Mouse (Mus musculus) hindlimb bud, embryonic 11.5 days (tissue): ENCODE measurements at regions not wholly inside any gene's neighbourhood (a gene's known extent, or its start where the extent isn't known, plus 50 kb on each side); places are given as distances from the start of the nearest gene placed in this dataset.
A peak's percentile ranks its signal among the peaks of the same experiment; 100 is the strongest.
"Not testable (repeated sequence)": the region's sequence is repeated elsewhere in the genome, so short reads cannot be mapped to it uniquely, and the experiment has no call there.

Source experiments
- DNase-seq: peaks from one replicate; pipeline ENCODE4 v3.0.0-alpha.2; 2012; ENCODE audit warnings: low read depth, low spot score; ENCODE audit errors: extremely low spot score

DNA sequence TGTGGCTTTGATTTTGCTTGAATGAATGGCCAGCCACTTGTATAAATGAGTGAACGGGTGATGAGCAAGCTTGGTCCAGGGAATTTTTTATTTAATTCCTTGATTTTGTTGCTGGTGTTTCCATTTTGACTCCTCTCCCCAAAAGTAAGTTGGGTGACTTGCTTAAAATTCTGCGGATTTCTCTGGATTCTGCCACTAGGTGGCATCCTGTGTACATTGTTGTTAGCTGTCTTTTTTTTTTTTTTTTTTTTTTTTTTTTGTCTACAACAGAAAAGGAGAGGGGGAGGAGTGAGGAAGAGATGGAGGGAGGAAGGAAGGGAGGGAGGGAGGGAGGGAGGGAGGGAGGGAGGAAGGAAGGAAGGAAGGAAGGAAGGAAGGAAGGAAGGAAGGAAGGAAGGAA, 91.5 kb upstream of the Zfp746 start:
- DNase-seq, result peak; percentile 50

DNA sequence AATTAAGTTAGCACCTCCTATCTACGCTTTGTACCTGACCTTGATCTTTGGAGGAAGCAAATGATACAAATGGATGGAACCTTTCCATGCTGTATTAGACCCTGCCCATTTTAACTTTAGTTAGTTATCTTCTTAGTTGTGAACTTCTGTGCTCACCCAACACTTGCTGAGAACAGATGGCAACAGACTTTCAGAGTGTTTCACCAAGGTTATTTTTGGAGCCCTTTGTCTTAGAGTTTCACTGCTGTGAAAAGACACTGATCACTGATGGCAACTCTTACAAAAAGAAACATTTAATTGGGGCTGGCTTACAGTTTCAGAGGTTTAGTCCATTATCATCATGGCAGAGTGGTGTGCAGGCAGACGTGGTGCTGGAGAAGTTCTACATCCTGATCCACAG, 88.8 kb upstream of the Zfp746 start:
- no peak for DNase-seq

GRCm38 (mm10) chr6:48172769-48173168, 86.4 kb upstream of the Zfp746 start:
- not testable (repeated sequence) for DNase-seq

DNA sequence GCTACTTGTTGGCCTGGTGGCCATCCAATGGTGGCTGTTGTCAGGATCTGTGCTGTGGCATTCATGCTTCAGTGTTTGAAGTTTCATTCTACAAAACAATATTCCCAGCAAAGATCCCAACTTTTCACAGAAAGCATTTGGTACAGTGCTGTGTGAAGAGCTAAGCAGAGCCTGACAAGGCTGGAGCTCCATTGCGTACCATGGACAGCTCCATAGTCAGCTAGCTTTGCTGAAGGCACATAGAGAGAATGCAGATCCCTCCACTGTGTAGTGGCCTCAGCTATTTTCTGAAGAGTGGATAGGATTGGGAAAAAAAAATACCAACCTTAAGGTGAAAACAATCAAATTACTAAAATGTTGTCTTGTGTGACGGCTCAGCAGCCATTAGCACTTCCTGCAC, 50.5 kb upstream of the Zfp746 start:
- peak; percentile 39 for DNase-seq
